Mouse (Mus musculus): Measurements from ENCODE around the gene Gng4.

Gng4 gene

GRCm38 (mm10) chr13:13783894-13784419 is at the start of gene Gng4:
Gene Gng4 (plus strand): TSS chr13:13784059.
- Histone ChIP-seq H3K4me3 (replicated peaks; ENCODE audit: low read length) (peak within 1 kb of the TSS; percentile 82), H3K9me3 (ENCODE audit: low read length) (no peaks in the 10 kb centered on the region), H3K4me1 (replicated peaks; ENCODE audit: low read depth, low read length) (peaks cover 21% of the 10 kb centered on the region), H3K27me3 (ENCODE audit: insufficient read depth, low read length) (peaks cover 70% of the 10 kb centered on the region), H3K36me3 (ENCODE audit: insufficient read depth, low read length) (no peaks in the 10 kb centered on the region)
- TF ChIP-seq POU5F1 (IDR thresholded peaks at IDR 0.05; ENCODE audit: borderline replicate concordance, low read length) (no peak), NANOG (IDR thresholded peaks at IDR 0.05; ENCODE audit: borderline replicate concordance, low read length) (no peak), CTCF (conservative IDR thresholded peaks at IDR 0.05; ENCODE audit: low read length) (no peak)

GRCm38 (mm10) chr13:13739232-13739631 is 44.6 kb upstream of the Gng4 start:
- Histone ChIP-seq H3K4me3 (replicated peaks; ENCODE audit: low read length) (no peak overlapping the region), H3K9me3 (ENCODE audit: low read length) (no peaks in the 10 kb centered on the region), H3K36me3 (ENCODE audit: insufficient read depth, low read length) (peaks cover 5% of the 10 kb centered on the region; the same call in 1 of the 2 replicates), H3K27me3 (ENCODE audit: insufficient read depth, low read length) (no peaks in the 10 kb centered on the region), H3K4me1 (replicated peaks; ENCODE audit: low read depth, low read length) (no peaks in the 10 kb centered on the region)
- TF ChIP-seq CTCF (conservative IDR thresholded peaks at IDR 0.05; ENCODE audit: low read length), result no peak
- no peak for TF ChIP-seq NANOG (IDR thresholded peaks at IDR 0.05; ENCODE audit: borderline replicate concordance, low read length)

- Histone ChIP-seq H3K27me3 (ENCODE audit: insufficient read depth, low read length) (no peaks in the 10 kb centered on the region), H3K36me3 (ENCODE audit: insufficient read depth, low read length) (peaks cover 5% of the 10 kb centered on the region; the same call in 1 of the 2 replicates), H3K9me3 (ENCODE audit: low read length) (no peaks in the 10 kb centered on the region), H3K4me1 (replicated peaks; ENCODE audit: low read depth, low read length) (no peaks in the 10 kb centered on the region), H3K4me3 (replicated peaks; ENCODE audit: low read length) (no peak overlapping the region)
- no peak for TF ChIP-seq POU5F1 (IDR thresholded peaks at IDR 0.05; ENCODE audit: borderline replicate concordance, low read length)
- TF ChIP-seq NANOG (IDR thresholded peaks at IDR 0.05; ENCODE audit: borderline replicate concordance, low read length), result no peak
- TF ChIP-seq CTCF (conservative IDR thresholded peaks at IDR 0.05; ENCODE audit: low read length), result no peak
Measured at GRCm38 (mm10) chr13:13745911-13746310, 37.9 kb upstream of the Gng4 start.

GRCm38 (mm10) chr13:13775778-13776494 is 7.9 kb upstream of the Gng4 start:
- Histone ChIP-seq H3K27me3 (ENCODE audit: insufficient read depth, low read length) (no peaks in the 10 kb centered on the region), H3K4me1 (replicated peaks; ENCODE audit: low read depth, low read length) (no peaks in the 10 kb centered on the region), H3K9me3 (ENCODE audit: low read length) (no peaks in the 10 kb centered on the region), H3K36me3 (ENCODE audit: insufficient read depth, low read length) (no peaks in the 10 kb centered on the region), H3K4me3 (replicated peaks; ENCODE audit: low read length) (no peak overlapping the region)
- TF ChIP-seq POU5F1 (IDR thresholded peaks at IDR 0.05; ENCODE audit: borderline replicate concordance, low read length) (no peak), NANOG (IDR thresholded peaks at IDR 0.05; ENCODE audit: borderline replicate concordance, low read length) (no peak), CTCF (conservative IDR thresholded peaks at IDR 0.05; ENCODE audit: low read length) (no peak)

- H3K36me3 ChIP-seq (ENCODE audit: insufficient read depth, low read length), result no peaks in the 10 kb centered on the region
- H3K9me3 ChIP-seq (ENCODE audit: low read length), result no peaks in the 10 kb centered on the region
- H3K4me1 ChIP-seq (replicated peaks; ENCODE audit: low read depth, low read length), result no peaks in the 10 kb centered on the region
- TF ChIP-seq POU5F1 (IDR thresholded peaks at IDR 0.05; ENCODE audit: borderline replicate concordance, low read length) (no peak), NANOG (IDR thresholded peaks at IDR 0.05; ENCODE audit: borderline replicate concordance, low read length) (no peak), CTCF (conservative IDR thresholded peaks at IDR 0.05; ENCODE audit: low read length) (no peak)
- peaks cover 6% of the 10 kb centered on the region for H3K27me3 ChIP-seq (ENCODE audit: insufficient read depth, low read length)
- no peak overlapping the region for H3K4me3 ChIP-seq (replicated peaks; ENCODE audit: low read length)
Measured at GRCm38 (mm10) chr13:13777052-13777451, 6.8 kb upstream of the Gng4 start.

- H3K27me3 ChIP-seq (ENCODE audit: insufficient read depth, low read length), result peaks cover 11% of the 10 kb centered on the region
- TF ChIP-seq NANOG (IDR thresholded peaks at IDR 0.05; ENCODE audit: borderline replicate concordance, low read length) (no peak), CTCF (conservative IDR thresholded peaks at IDR 0.05; ENCODE audit: low read length) (no peak), POU5F1 (IDR thresholded peaks at IDR 0.05; ENCODE audit: borderline replicate concordance, low read length) (no peak)
- no peaks in the 10 kb centered on the region for H3K9me3 ChIP-seq (ENCODE audit: low read length)
- H3K36me3 ChIP-seq (ENCODE audit: insufficient read depth, low read length), result no peaks in the 10 kb centered on the region
- no peaks in the 10 kb centered on the region for H3K4me1 ChIP-seq (replicated peaks; ENCODE audit: low read depth, low read length)
- H3K4me3 ChIP-seq (replicated peaks; ENCODE audit: low read length), result no peak overlapping the region
Measured at GRCm38 (mm10) chr13:13777696-13778095, 6.2 kb upstream of the Gng4 start.

- Histone ChIP-seq H3K27me3 (ENCODE audit: insufficient read depth, low read length) (peaks cover 23% of the 10 kb centered on the region), H3K4me1 (replicated peaks; ENCODE audit: low read depth, low read length) (peaks cover 4% of the 10 kb centered on the region), H3K36me3 (ENCODE audit: insufficient read depth, low read length) (no peaks in the 10 kb centered on the region), H3K4me3 (replicated peaks; ENCODE audit: low read length) (no peak overlapping the region), H3K9me3 (ENCODE audit: low read length) (no peaks in the 10 kb centered on the region)
- TF ChIP-seq NANOG (IDR thresholded peaks at IDR 0.05; ENCODE audit: borderline replicate concordance, low read length), result no peak
- TF ChIP-seq POU5F1 (IDR thresholded peaks at IDR 0.05; ENCODE audit: borderline replicate concordance, low read length), result no peak
- TF ChIP-seq CTCF (conservative IDR thresholded peaks at IDR 0.05; ENCODE audit: low read length), result no peak
Measured at GRCm38 (mm10) chr13:13778837-13779458, 4.9 kb upstream of the Gng4 start.

GRCm38 (mm10) chr13:13780271-13780670 is 3.6 kb upstream of the Gng4 start:
- no peaks in the 10 kb centered on the region for H3K36me3 ChIP-seq (ENCODE audit: insufficient read depth, low read length)
- TF ChIP-seq POU5F1 (IDR thresholded peaks at IDR 0.05; ENCODE audit: borderline replicate concordance, low read length) (no peak), CTCF (conservative IDR thresholded peaks at IDR 0.05; ENCODE audit: low read length) (no peak), NANOG (IDR thresholded peaks at IDR 0.05; ENCODE audit: borderline replicate concordance, low read length) (no peak)
- no peaks in the 10 kb centered on the region for H3K9me3 ChIP-seq (ENCODE audit: low read length)
- no peak overlapping the region for H3K4me3 ChIP-seq (replicated peaks; ENCODE audit: low read length)
- peaks cover 12% of the 10 kb centered on the region for H3K4me1 ChIP-seq (replicated peaks; ENCODE audit: low read depth, low read length)
- peaks cover 36% of the 10 kb centered on the region for H3K27me3 ChIP-seq (ENCODE audit: insufficient read depth, low read length)

Measured in E14TG2a.4 (cell line).